Mouse (Mus musculus) spleen, adult 2 months (tissue): ENCODE data around the gene Ric1.
A peak's percentile ranks its signal among the peaks of the same experiment; 100 is the strongest.

Source experiments
- CTCF ChIP-seq: fragments of 200-500 bp; IDR thresholded peaks from 2 replicates; pipeline ENCODE4 v1.5.1; 2011; ENCODE audit warnings: mild to moderate bottlenecking, inconsistent platforms; ENCODE audit not compliant: insufficient read depth, insufficient read length, insufficient replicate concordance; ENCODE audit errors: extremely low read depth
- POLR2A ChIP-seq: fragments of 200-500 bp; IDR thresholded peaks from 2 replicates; pipeline ENCODE4 v1.6.1; 2011; ENCODE audit warnings: low read depth, low read length, inconsistent platforms

- TF ChIP-seq POLR2A (no peak), CTCF (peak; percentile 31; the same call in 1 of the 2 replicates)
Measured at GRCm38 (mm10) chr19:29501106-29501505, 21.0 kb upstream of the Ric1 start.
